Mouse (Mus musculus) MEL (cell line): ENCODE measurements around the gene Rnf6. TPM values are rescaled to one million over a fixed set of nuclear protein-coding genes. Genes with fewer than 3 reads are reported as not detected.

Experiments
- DNase-seq: peaks from one replicate; pipeline ENCODE4 v3.0.0; 2011; ENCODE audit warnings: low read depth, low spot score
- H3K27ac ChIP-seq: 2 replicates; pipeline ENCODE4 v1.5.1; 2012; ENCODE audit warnings: low read depth, mild to moderate bottlenecking, control low read depth, low read length, moderate library complexity; ENCODE audit not compliant: control insufficient read depth
- H3K27me3 ChIP-seq, 2 experiments: fragments of 150-350 bp in 1 of 2; sonication (generic) in 1 of 2; 2 replicates each; pipeline ENCODE4 v1.6.1; 2012; ENCODE audit warnings: low read length in 2 of 2, mild to moderate bottlenecking in 2 of 2, improper control_type of control experiment in 1 of 2, moderate library complexity in 1 of 2; ENCODE audit not compliant: insufficient read depth in 2 of 2, control insufficient read depth in 1 of 2
- H3K36me3 ChIP-seq, 2 experiments: 2 replicates each; pipeline ENCODE4 v1.6.1; 2012 to 2014; ENCODE audit warnings: low read length in 2 of 2, improper control_type of control experiment in 1 of 2, inconsistent platforms in 1 of 2, mild to moderate bottlenecking in 1 of 2; ENCODE audit not compliant: insufficient read depth in 2 of 2, control insufficient read depth in 1 of 2
- H3K4me1 ChIP-seq, 2 experiments: fragments of 150-350 bp in 1 of 2; sonication (generic) in 1 of 2; 2 replicates each; pipeline ENCODE4 v1.6.1; 2012; ENCODE audit warnings: low read length in 2 of 2, improper control_type of control experiment in 1 of 2, mild to moderate bottlenecking in 1 of 2; ENCODE audit not compliant: insufficient read depth in 2 of 2, control insufficient read depth in 1 of 2
- H3K4me3 ChIP-seq, 2 experiments: fragments of 150-350 bp in 1 of 2; sonication (generic) in 1 of 2; 2 replicates each; pipeline ENCODE4 v1.5.1; 2012; ENCODE audit warnings: low read depth in 2 of 2, low read length in 2 of 2, mild to moderate bottlenecking in 2 of 2, moderate library complexity in 2 of 2, control low read depth in 1 of 2, improper control_type of control experiment in 1 of 2; ENCODE audit not compliant: control insufficient read depth in 1 of 2, insufficient read depth in 1 of 2
- H3K79me2 ChIP-seq: 2 replicates; pipeline ENCODE4 v1.6.1; 2012; ENCODE audit warnings: mild to moderate bottlenecking, low read length, moderate library complexity; ENCODE audit not compliant: control insufficient read depth, poor library complexity, insufficient read depth
- H3K9ac ChIP-seq: 2 replicates; pipeline ENCODE4 v1.6.1; 2012; ENCODE audit warnings: low read depth, mild to moderate bottlenecking, control low read depth, low read length, moderate library complexity; ENCODE audit not compliant: control insufficient read depth, poor library complexity, severe bottlenecking
- H3K9me3 ChIP-seq: fragments of 150-350 bp; sonication (generic); replicated peaks from 2 replicates; pipeline ENCODE4 v1.6.1; 2012; ENCODE audit warnings: mild to moderate bottlenecking, low read length, improper control_type of control experiment, moderate library complexity; ENCODE audit not compliant: insufficient read depth
- CTCF ChIP-seq, 3 experiments: IDR thresholded peaks in 2 of 3; conservative IDR thresholded peaks in 1 of 3; 2 replicates each; pipeline ENCODE4 v1.5.1; 2011 to 2012; ENCODE audit warnings: low read length in 3 of 3, low read depth in 2 of 3, mild to moderate bottlenecking in 2 of 3, improper control_type of control experiment in 1 of 3, inconsistent platforms in 1 of 3, mixed read lengths in 1 of 3, moderate library complexity in 1 of 3; ENCODE audit not compliant: control insufficient read depth in 1 of 3, insufficient read depth in 1 of 3, poor library complexity in 1 of 3, severe bottlenecking in 1 of 3
- E2F4 ChIP-seq: IDR thresholded peaks from 2 replicates; pipeline ENCODE4 v1.6.1; 2011; ENCODE audit warnings: low read depth, low read length, improper control_type of control experiment, borderline replicate concordance
- ETS1 ChIP-seq: IDR thresholded peaks from 2 replicates; pipeline ENCODE4 v1.6.1; 2012; ENCODE audit warnings: low read depth, mild to moderate bottlenecking, inconsistent platforms, low read length, improper control_type of control experiment, moderate library complexity
- GABPA ChIP-seq: IDR thresholded peaks from 2 replicates; pipeline ENCODE4 v1.6.1; 2012; ENCODE audit warnings: low read depth, mild to moderate bottlenecking, inconsistent platforms, low read length, improper control_type of control experiment, moderate library complexity
- HCFC1 ChIP-seq: IDR thresholded peaks from 2 replicates; pipeline ENCODE4 v1.6.1; 2012; ENCODE audit warnings: low read depth, mild to moderate bottlenecking, inconsistent platforms, low read length, improper control_type of control experiment, moderate library complexity
- JUND ChIP-seq: IDR thresholded peaks from 2 replicates; pipeline ENCODE4 v1.6.1; 2011; ENCODE audit warnings: low read depth, mild to moderate bottlenecking, improper control_type of control experiment, low read length
- KAT2A ChIP-seq: conservative IDR thresholded peaks from 2 replicates; pipeline ENCODE4 v1.6.1; 2012; ENCODE audit warnings: low read depth, low read length, improper control_type of control experiment, inconsistent platforms
- MAFK ChIP-seq: IDR thresholded peaks from 2 replicates; pipeline ENCODE4 v1.6.1; 2011; ENCODE audit warnings: low read depth, mild to moderate bottlenecking, low read length, improper control_type of control experiment, borderline replicate concordance
- MAX ChIP-seq: IDR thresholded peaks from 2 replicates; pipeline ENCODE4 v1.6.1; 2011; ENCODE audit warnings: low read length, improper control_type of control experiment
- MAZ ChIP-seq: IDR thresholded peaks from 2 replicates; pipeline ENCODE4 v1.6.1; 2012; ENCODE audit warnings: low read depth, mild to moderate bottlenecking, inconsistent platforms, low read length, improper control_type of control experiment
- MEF2A ChIP-seq: IDR thresholded peaks from 2 replicates; pipeline ENCODE4 v1.6.1; 2014; ENCODE audit warnings: low read depth, mild to moderate bottlenecking, inconsistent platforms, low read length, improper control_type of control experiment; ENCODE audit not compliant: poor library complexity, insufficient replicate concordance, severe bottlenecking; ENCODE audit errors: extremely low read depth
- MXI1 ChIP-seq: IDR thresholded peaks from 2 replicates; pipeline ENCODE4 v1.6.1; 2011; ENCODE audit warnings: mild to moderate bottlenecking, low read depth, low read length, improper control_type of control experiment
- MYB ChIP-seq: IDR thresholded peaks from 2 replicates; pipeline ENCODE4 v1.6.1; 2011; ENCODE audit warnings: mild to moderate bottlenecking, low read depth, low read length, improper control_type of control experiment
- POLR2AphosphoS2 ChIP-seq: IDR thresholded peaks from 2 replicates; pipeline ENCODE4 v1.6.1; 2011; ENCODE audit warnings: low read length, improper control_type of control experiment
- POLR2AphosphoS5 ChIP-seq: IDR thresholded peaks from 2 replicates; pipeline ENCODE4 v1.6.1; 2012; ENCODE audit warnings: low read depth, borderline replicate concordance, mild to moderate bottlenecking, inconsistent platforms, low read length, moderate library complexity, mixed read lengths
- SMC3 ChIP-seq: IDR thresholded peaks from 2 replicates; pipeline ENCODE4 v1.6.1; 2011; ENCODE audit warnings: low read depth, low read length, improper control_type of control experiment
- TAL1 ChIP-seq: IDR thresholded peaks from 2 replicates; pipeline ENCODE4 v1.6.1; 2012; ENCODE audit warnings: mild to moderate bottlenecking, inconsistent platforms, low read length, moderate library complexity, mixed read lengths
- TCF12 ChIP-seq: IDR thresholded peaks from 2 replicates; pipeline ENCODE4 v1.6.1; 2014; ENCODE audit warnings: low read depth, mild to moderate bottlenecking, inconsistent platforms, low read length, improper control_type of control experiment, moderate library complexity
- USF2 ChIP-seq, 2 experiments: IDR thresholded peaks; 2 replicates each; pipeline ENCODE4 v1.6.1; 2011 to 2012; ENCODE audit warnings: improper control_type of control experiment in 2 of 2, low read length in 2 of 2, borderline replicate concordance in 1 of 2, inconsistent platforms in 1 of 2, low read depth in 1 of 2, mild to moderate bottlenecking in 1 of 2; ENCODE audit not compliant: insufficient read depth in 1 of 2
- polyA plus RNA-seq, 2 experiments: library from polyadenylated mRNA; stranded (reverse) in 1 of 2; unstranded in 1 of 2; fragments of >175 nt in 1 of 2; fragments of >200 nt in 1 of 2; gene quantifications; 2 replicates each; pipeline versions ENCODE4 v1.2.1 to v1.2.4; 2012; ENCODE audit warnings: low replicate concordance in 2 of 2, low read depth in 1 of 2; ENCODE audit not compliant: insufficient read length in 2 of 2, insufficient read depth in 1 of 2, missing spikeins in 1 of 2
- total RNA-seq: library from RNA; depleted of rRNA; stranded (reverse); fragments of 300-350 nt; gene quantifications from 2 replicates; pipeline ENCODE4 v1.2.3, GENCODE M21; 2012

Gene Rnf6
- total and polyA plus RNA-seq, 3 experiments = 44.9 to 70.1 (median 57.3) TPM

- no peak overlapping the region for H3K9ac ChIP-seq
- no peaks in the 10 kb centered on the region for H3K27me3 ChIP-seq
- H3K36me3 ChIP-seq = no peaks in the 10 kb centered on the region
- no peaks in the 10 kb centered on the region for H3K4me1 ChIP-seq
- TF ChIP-seq ETS1 = no peak
- TF ChIP-seq MAX = no peak
- TF ChIP-seq MAZ = no peak
- TF ChIP-seq TCF12 = no peak
- no peak for TF ChIP-seq POLR2AphosphoS2
- no peak for TF ChIP-seq KAT2A
- TF ChIP-seq TAL1 = no peak
- TF ChIP-seq MAFK = no peak
- no peak for TF ChIP-seq JUND
- no peak for TF ChIP-seq HCFC1
- H3K79me2 ChIP-seq = no peaks in the 10 kb centered on the region
- no peak overlapping the region for H3K4me3 ChIP-seq
- H3K9me3 ChIP-seq = no peaks in the 10 kb centered on the region
- no peak overlapping the region for H3K27ac ChIP-seq
- no peak for DNase-seq
These were observed 28.0 kb downstream of the Rnf6 start for GRCm38 (mm10) chr5:146193360-146193759.

- H3K27ac ChIP-seq = no peak overlapping the region
- no peaks in the 10 kb centered on the region for H3K27me3 ChIP-seq
- H3K4me1 ChIP-seq = no peaks in the 10 kb centered on the region
- H3K36me3 ChIP-seq = no peaks in the 10 kb centered on the region
- no peaks in the 10 kb centered on the region for H3K9me3 ChIP-seq
- H3K79me2 ChIP-seq = no peaks in the 10 kb centered on the region
- H3K4me3 ChIP-seq = no peak overlapping the region
- DNase-seq = no peak
- no peak for TF ChIP-seq MXI1
- TF ChIP-seq POLR2AphosphoS5 = no peak
- no peak overlapping the region for H3K9ac ChIP-seq
These were observed 30.7 kb downstream of the Rnf6 start for GRCm38 (mm10) chr5:146190501-146191269.

- no peak for DNase-seq
- TF ChIP-seq KAT2A = no peak
- no peak for TF ChIP-seq MYB
- TF ChIP-seq SMC3 = no peak
- TF ChIP-seq GABPA = no peak
- TF ChIP-seq MXI1 = no peak
- TF ChIP-seq E2F4 = no peak
- no peak for TF ChIP-seq CTCF (IDR thresholded peaks at IDR 0.05 in 2 of 3, conservative IDR thresholded peaks at IDR 0.05 in 1 of 3; ENCODE audit: control insufficient read depth in 1 of 3, insufficient read depth in 1 of 3, low read depth in 2 of 3, low read length in 3 of 3, poor library complexity in 1 of 3, severe bottlenecking in 1 of 3)
- no peak for TF ChIP-seq MEF2A
- TF ChIP-seq USF2 (IDR thresholded peaks at IDR 0.05; ENCODE audit: borderline replicate concordance in 1 of 2, insufficient read depth in 1 of 2, low read depth in 1 of 2, low read length in 2 of 2) = no peak
- Histone ChIP-seq H3K27ac (no peak overlapping the region), H3K27me3 (no peaks in the 10 kb centered on the region), H3K4me1 (no peaks in the 10 kb centered on the region), H3K9ac (no peak overlapping the region), H3K79me2 (no peaks in the 10 kb centered on the region), H3K9me3 (no peaks in the 10 kb centered on the region), H3K36me3 (no peaks in the 10 kb centered on the region), H3K4me3 (no peak overlapping the region)
These were observed 31.3 kb downstream of the Rnf6 start for GRCm38 (mm10) chr5:146190093-146190492.
